Mouse (Mus musculus) kidney, adult 2 months (tissue): ENCODE data around the gene Clstn3. TPM values are rescaled to one million over a fixed set of nuclear protein-coding genes. Genes with fewer than 3 reads are reported as not detected.

Experiments used
- DNase-seq: peaks from one replicate; pipeline ENCODE4 v3.0.0; 2021
- H3K27ac ChIP-seq: fragments of 200-500 bp; 2 replicates; pipeline ENCODE4 v1.5.1; 2012; ENCODE audit warnings: low read depth, low read length, control low read depth, inconsistent platforms; ENCODE audit not compliant: insufficient read depth
- H3K27me3 ChIP-seq: fragments of 200-500 bp; replicated peaks from 2 replicates; pipeline ENCODE4 v1.6.1; 2012; ENCODE audit warnings: mild to moderate bottlenecking, moderate library complexity, low read length, inconsistent platforms; ENCODE audit not compliant: control insufficient read depth, insufficient read depth
- H3K36me3 ChIP-seq: fragments of 200-500 bp; 2 replicates; pipeline ENCODE4 v1.6.1; 2012; ENCODE audit warnings: mild to moderate bottlenecking, moderate library complexity, low read length, inconsistent platforms; ENCODE audit not compliant: control insufficient read depth, insufficient read depth
- H3K4me1 ChIP-seq: fragments of 200-500 bp; 2 replicates; pipeline ENCODE4 v1.6.1; 2011; ENCODE audit warnings: low read length; ENCODE audit not compliant: control insufficient read depth, insufficient read depth
- H3K4me3 ChIP-seq: fragments of 200-500 bp; 2 replicates; pipeline ENCODE4 v1.5.1; 2011; ENCODE audit warnings: mild to moderate bottlenecking, low read depth, low read length, control low read depth; ENCODE audit not compliant: insufficient read depth
- CTCF ChIP-seq: fragments of 200-500 bp; conservative IDR thresholded peaks from 2 replicates; pipeline ENCODE4 v1.5.1; 2011; ENCODE audit warnings: low read depth, mild to moderate bottlenecking, control low read depth, low read length, moderate library complexity, mixed read lengths; ENCODE audit not compliant: insufficient read depth, insufficient read length
- POLR2A ChIP-seq: fragments of 200-500 bp; IDR thresholded peaks from one replicate; pipeline ENCODE4 v1.6.1; 2011; ENCODE audit warnings: low read depth, low read length, control low read depth
- WGBS: fragments of 180-500 bp; shearing (Covaris S2); methylation state at CpG from one replicate; pipeline ENCODE4 v1.1.7; 2018; 5-methylcytosine and 5-hydroxymethylcytosine counted together
- polyA plus RNA-seq: library from polyadenylated mRNA; depleted of rRNA; stranded (reverse); fragments of >200 nt; gene quantifications from 2 replicates; pipeline ENCODE4 v1.2.3, GENCODE M21; 2012

Gene Clstn3
- polyA plus RNA-seq, 1 experiment = 15.5 TPM

DNA sequence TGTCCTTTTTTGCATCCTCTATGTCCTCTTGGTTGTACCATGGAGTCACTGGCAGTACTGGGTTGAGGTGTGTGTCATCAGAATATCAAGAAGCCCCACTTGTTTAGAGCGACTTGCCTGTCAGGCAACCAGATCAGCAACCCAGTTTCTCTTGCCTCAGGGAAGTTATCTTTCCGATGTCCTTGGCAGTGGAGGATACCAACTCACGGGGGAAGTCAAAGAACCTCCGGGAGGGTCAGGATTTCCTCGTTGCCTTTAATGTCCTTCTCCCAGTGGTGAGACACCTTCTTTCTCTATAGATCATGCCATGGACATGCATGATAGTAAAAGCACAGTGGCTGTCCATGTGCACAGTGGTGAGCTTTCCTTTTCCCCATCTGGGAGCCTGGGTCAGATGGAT, 37.4 kb upstream of the Clstn3 start:
- Histone ChIP-seq H3K27me3 (no peaks in the 10 kb centered on the region), H3K27ac (no peak overlapping the region), H3K36me3 (no peaks in the 10 kb centered on the region), H3K4me3 (no peak overlapping the region), H3K4me1 (0 out of 2 replicates have a peak, but pooled peaks cover 2% of the 10 kb centered on the region)
- no peak for DNase-seq
- TF ChIP-seq POLR2A (no peak), CTCF (no peak)
- 82% methylated on average over 5 of the region's 5 CpGs for WGBS

DNA sequence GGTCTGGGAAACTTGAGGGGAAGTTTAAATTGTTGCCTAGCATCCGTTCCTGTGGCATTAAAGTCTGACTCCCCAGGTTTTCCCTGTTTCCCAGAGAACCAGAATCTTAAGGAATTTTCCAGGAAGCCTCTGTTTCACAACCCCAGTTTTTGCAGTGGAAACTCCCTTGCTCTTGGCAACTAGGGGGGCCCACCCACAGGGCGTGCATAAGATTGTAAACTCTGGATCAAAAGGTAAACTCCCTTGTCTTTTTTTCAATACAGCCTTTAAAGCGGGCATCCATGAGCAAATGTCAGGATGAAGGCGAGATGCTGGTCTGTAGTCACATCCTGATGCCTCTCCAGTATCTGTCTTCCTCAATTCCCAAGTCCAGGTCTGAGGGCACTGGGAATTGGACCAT, 36.9 kb upstream of the Clstn3 start:
- Histone ChIP-seq H3K36me3 (no peaks in the 10 kb centered on the region), H3K27me3 (no peaks in the 10 kb centered on the region), H3K4me3 (no peak overlapping the region), H3K4me1 (0 out of 2 replicates have a peak, but pooled peaks cover 2% of the 10 kb centered on the region), H3K27ac (no peak overlapping the region)
- DNase-seq = no peak
- no peak for TF ChIP-seq CTCF
- TF ChIP-seq POLR2A = no peak
- WGBS = 74% methylated on average over 4 of the region's 4 CpGs

DNA sequence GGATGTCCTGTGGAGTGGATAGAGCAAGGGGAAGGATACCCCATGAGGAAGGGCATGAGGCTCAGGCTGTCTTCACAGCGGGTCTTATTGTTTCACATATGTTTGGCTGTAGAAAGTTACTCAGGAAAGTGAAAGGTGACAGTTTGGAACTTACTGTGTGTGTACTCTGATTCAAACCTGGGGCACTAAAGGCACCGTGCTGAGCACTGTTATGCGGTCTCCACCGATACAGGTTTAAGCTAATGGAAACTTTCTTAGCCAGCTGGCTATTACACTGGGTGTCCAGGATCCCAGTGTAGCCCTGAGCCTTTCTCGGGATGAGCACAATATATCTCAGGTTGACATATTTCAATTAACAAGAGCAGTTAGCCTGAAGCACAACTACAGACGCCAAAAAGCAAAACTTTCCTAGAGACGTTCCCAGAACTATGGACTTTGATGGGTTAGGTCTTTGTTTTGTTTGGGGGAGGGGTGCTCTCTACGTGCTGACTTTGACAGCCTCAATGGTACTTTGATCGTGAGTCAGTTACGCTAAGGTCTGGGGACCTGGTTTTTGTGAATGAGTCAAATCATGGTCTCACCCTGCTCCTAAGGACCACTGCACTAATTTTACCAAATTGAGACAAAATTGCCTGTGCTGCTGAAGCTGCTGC, 35.4 kb upstream of the Clstn3 start:
- TF ChIP-seq POLR2A (no peak), CTCF (no peak)
- 0 out of 2 replicates have a peak, but pooled peaks cover 2% of the 10 kb centered on the region for H3K4me1 ChIP-seq
- H3K4me3 ChIP-seq = no peak overlapping the region
- H3K27ac ChIP-seq = no peak overlapping the region
- H3K27me3 ChIP-seq = no peaks in the 10 kb centered on the region
- H3K36me3 ChIP-seq = no peaks in the 10 kb centered on the region
- peak; percentile 64 for DNase-seq
- 42% methylated on average over 10 of the region's 10 CpGs for WGBS

DNA sequence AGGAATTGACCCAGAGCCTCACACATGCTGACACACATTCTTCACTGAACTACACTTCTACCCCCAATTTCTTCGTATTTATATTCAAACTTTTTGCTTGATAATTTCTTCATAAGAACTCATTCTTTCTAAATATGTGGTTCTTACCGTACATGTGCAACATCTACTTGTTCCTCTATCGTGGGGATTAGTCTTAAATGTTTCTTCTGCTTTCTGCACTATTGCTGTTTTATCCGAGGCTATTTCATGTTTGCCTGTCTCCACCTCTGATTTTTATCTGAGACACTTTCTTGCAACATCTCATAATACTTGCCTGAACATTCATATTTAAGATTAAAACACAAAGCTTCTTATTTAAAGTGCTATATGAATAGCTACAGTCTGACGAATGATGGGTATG, 31.5 kb upstream of the Clstn3 start:
- 89% methylated on average over 5 of the region's 5 CpGs for WGBS
- Histone ChIP-seq H3K4me1 (peaks cover 9% of the 10 kb centered on the region; the same call in 1 of the 2 replicates), H3K36me3 (no peaks in the 10 kb centered on the region), H3K27me3 (no peaks in the 10 kb centered on the region), H3K4me3 (no peak overlapping the region), H3K27ac (no peak overlapping the region)
- no peak for DNase-seq
- TF ChIP-seq POLR2A (no peak), CTCF (no peak)

DNA sequence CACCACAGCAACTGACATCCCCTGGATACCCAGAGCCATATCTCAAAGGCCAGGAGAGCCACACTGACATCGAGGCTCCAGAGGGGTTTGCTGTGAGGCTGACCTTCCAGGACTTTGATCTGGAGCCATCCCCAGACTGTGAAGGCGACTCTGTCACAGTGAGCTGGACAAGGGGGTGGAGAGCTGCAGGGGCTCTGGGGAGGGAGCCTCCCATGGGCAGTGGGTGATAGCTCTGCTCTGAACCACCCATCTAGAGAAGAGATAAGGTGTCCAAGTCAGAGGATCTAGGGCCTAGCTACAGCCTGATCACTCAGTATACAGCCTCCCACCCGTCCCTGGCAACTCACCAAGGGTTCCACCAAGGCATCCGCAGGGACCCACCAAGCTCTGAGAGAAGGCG, 29.3 kb upstream of the Clstn3 start:
- DNase-seq = peak; percentile 37
- Histone ChIP-seq H3K4me3 (no peak overlapping the region), H3K4me1 (peaks cover 6% of the 10 kb centered on the region; the same call in 1 of the 2 replicates), H3K27ac (peak overlapping the region; percentile 32), H3K36me3 (no peaks in the 10 kb centered on the region), H3K27me3 (no peaks in the 10 kb centered on the region)
- no peak for TF ChIP-seq CTCF
- no peak for TF ChIP-seq POLR2A
- 56% methylated on average over 5 of the region's 5 CpGs for WGBS

DNA sequence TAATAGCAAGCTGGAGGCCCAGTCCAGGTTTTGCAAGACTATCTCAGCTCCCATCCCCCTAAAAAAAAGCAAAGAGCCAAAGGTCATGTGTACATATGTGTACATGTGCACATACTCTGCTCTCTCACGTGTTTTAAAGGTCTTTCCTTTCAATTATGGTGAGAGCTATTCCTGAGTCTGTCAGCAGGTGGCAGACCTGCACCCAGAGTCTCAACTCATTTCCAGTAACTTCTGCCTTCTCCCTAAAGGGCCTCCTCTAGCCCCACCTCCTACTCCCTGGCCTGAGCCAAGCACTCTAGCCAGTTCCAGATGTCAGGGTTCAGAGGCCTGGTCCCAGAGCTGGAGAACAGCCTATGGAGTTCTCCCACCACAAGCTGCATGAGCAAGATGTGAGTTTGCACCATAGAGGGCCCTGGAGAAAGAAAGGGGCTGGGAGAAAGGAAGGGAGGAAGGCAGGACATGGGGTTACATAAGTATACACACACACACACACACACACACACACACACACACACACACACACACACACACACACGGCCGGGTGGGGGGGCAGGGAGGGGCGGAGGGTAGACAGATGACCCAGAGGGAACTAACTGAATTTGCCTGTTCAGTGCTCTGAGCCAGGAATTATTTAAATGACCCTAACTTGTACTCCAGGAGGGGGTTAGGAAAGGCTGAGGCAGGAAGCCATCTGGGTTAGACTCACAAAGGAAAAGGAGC, 28.4 kb upstream of the Clstn3 start, which contains the start of gene C1rl:
Gene C1rl, plus strand, starts transcription at position 272 of the 720 bp plus-strand sequence.
- no peak for TF ChIP-seq POLR2A
- TF ChIP-seq CTCF = peak; percentile 87
- Histone ChIP-seq H3K27me3 (no peaks in the 10 kb centered on the region), H3K4me3 (peak within 1 kb of the TSS; percentile 4; the same call in 1 of the 2 replicates), H3K27ac (peak within 1 kb of the TSS; percentile 71), H3K36me3 (no peaks in the 10 kb centered on the region), H3K4me1 (peaks cover 6% of the 10 kb centered on the region; the same call in 1 of the 2 replicates)
- DNase-seq = peak; percentile 94
- WGBS = 8% methylated on average over 4 of the region's 4 CpGs

DNA sequence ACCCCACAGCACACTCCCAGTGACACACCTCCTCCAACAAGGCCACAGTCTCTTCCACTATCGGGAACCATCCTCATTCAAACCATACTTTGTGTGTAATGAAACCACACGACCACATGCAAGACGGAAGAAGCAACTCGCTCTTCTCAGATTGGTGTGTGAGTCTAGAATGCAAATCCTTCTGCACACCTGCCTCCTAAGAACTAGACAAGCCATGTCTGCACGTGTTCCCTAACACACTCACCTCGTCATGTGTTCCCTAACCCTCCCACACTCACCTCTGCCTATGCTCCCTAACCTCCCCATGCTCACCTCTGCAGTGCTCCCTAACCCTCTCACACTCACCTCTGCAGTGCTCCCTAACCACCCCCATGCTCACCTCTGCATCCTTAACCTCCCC, 26.8 kb upstream of the Clstn3 start:
- no peak overlapping the region for H3K27ac ChIP-seq
- H3K36me3 ChIP-seq = no peaks in the 10 kb centered on the region
- no peaks in the 10 kb centered on the region for H3K27me3 ChIP-seq
- no peak for DNase-seq
- WGBS = 78% methylated on average over 6 of the region's 6 CpGs
- TF ChIP-seq CTCF (no peak), POLR2A (no peak)
- no peak overlapping the region for H3K4me3 ChIP-seq
- H3K4me1 ChIP-seq = peaks cover 6% of the 10 kb centered on the region; the same call in 1 of the 2 replicates
